Mouse (Mus musculus) G1E (cell line): ENCODE measurements around the gene Ddrgk1.

Experiments
- CTCF ChIP-seq: IDR thresholded peaks from 2 replicates; pipeline ENCODE4 v1.5.1; 2012; ENCODE audit warnings: low read depth, low read length, inconsistent platforms, mixed read lengths
- GATA1 ChIP-seq: IDR thresholded peaks from 2 replicates; pipeline ENCODE4 v1.6.1; 2012; ENCODE audit warnings: borderline replicate concordance, low read length, inconsistent platforms, mixed read lengths
- POLR2AphosphoS5 ChIP-seq: IDR thresholded peaks from 2 replicates; pipeline ENCODE4 v1.6.1; 2012; ENCODE audit warnings: low read depth, low read length, inconsistent platforms; ENCODE audit not compliant: insufficient replicate concordance
- TAL1 ChIP-seq: conservative IDR thresholded peaks from 2 replicates; pipeline ENCODE4 v1.6.1; 2012; ENCODE audit warnings: low read depth, low read length, inconsistent platforms, mixed read lengths

- no peak for TF ChIP-seq CTCF
- TF ChIP-seq TAL1 = no peak
- no peak for TF ChIP-seq GATA1
- no peak for TF ChIP-seq POLR2AphosphoS5
These were observed 8.7 kb downstream of the Ddrgk1 start for GRCm38 (mm10) chr2:130655660-130656339.
